Mouse (Mus musculus) A20 (cell line): Measurements from ENCODE around the gene Dnajc6.

ENCODE experiments used
- DNase-seq: peaks from one replicate; pipeline ENCODE4 v3.0.0-alpha.2; 2011; ENCODE audit warnings: low read depth, low spot score

Dnajc6 gene

GRCm38 (mm10) chr4:101684821-101685220 lies 188.4 kb downstream of the Dnajc6 start:
- DNase-seq = no peak

GRCm38 (mm10) chr4:101686227-101686810 lies 189.9 kb downstream of the Dnajc6 start:
- DNase-seq = no peak

GRCm38 (mm10) chr4:101689241-101689640 lies 192.8 kb downstream of the Dnajc6 start:
- no peak for DNase-seq

- DNase-seq = no peak
Measured at GRCm38 (mm10) chr4:101689645-101690044, 193.2 kb downstream of the Dnajc6 start.
